Mouse (Mus musculus) myocyte (in vitro differentiated cells): ENCODE data around the gene Aox2.

ENCODE experiments used
- E2F4 ChIP-seq: IDR thresholded peaks from one replicate; pipeline ENCODE4 v1.6.1; 2011; ENCODE audit warnings: mild to moderate bottlenecking, control low read depth, moderate library complexity; ENCODE audit not compliant: insufficient read depth
- MAX ChIP-seq: IDR thresholded peaks from one replicate; pipeline ENCODE4 v1.6.1; 2011; ENCODE audit warnings: low read depth, mild to moderate bottlenecking, control low read depth
- MYOD1 ChIP-seq, 3 experiments: IDR thresholded peaks; one replicate each; pipeline ENCODE4 v1.6.1; 2011; ENCODE audit warnings: control low read depth in 2 of 3, low read depth in 2 of 3, mild to moderate bottlenecking in 2 of 3, moderate library complexity in 1 of 3; ENCODE audit not compliant: insufficient read length in 2 of 3, control insufficient read depth in 1 of 3
- MYOG ChIP-seq, 3 experiments: IDR thresholded peaks; one replicate each; pipeline ENCODE4 v1.6.1; 2011; ENCODE audit warnings: control low read depth in 2 of 3, low read depth in 2 of 3, mild to moderate bottlenecking in 2 of 3; ENCODE audit not compliant: insufficient read length in 2 of 3, control insufficient read depth in 1 of 3, insufficient read depth in 1 of 3
- POLR2A ChIP-seq: IDR thresholded peaks from one replicate; pipeline ENCODE4 v1.6.1; 2011; ENCODE audit warnings: low read depth, mild to moderate bottlenecking, control low read depth, moderate library complexity; ENCODE audit not compliant: insufficient read length
- POLR2AphosphoS2 ChIP-seq: IDR thresholded peaks from one replicate; pipeline ENCODE4 v1.6.1; 2011; ENCODE audit warnings: low read depth, control low read depth; ENCODE audit not compliant: insufficient read length
- REST ChIP-seq: IDR thresholded peaks from one replicate; pipeline ENCODE4 v1.6.1; 2011; ENCODE audit warnings: mild to moderate bottlenecking, control low read depth, moderate library complexity; ENCODE audit not compliant: insufficient read depth, insufficient read length
- SRF ChIP-seq: IDR thresholded peaks from one replicate; pipeline ENCODE4 v1.6.1; 2011; ENCODE audit warnings: low read depth; ENCODE audit not compliant: control insufficient read depth, insufficient read length
- TCF12 ChIP-seq: IDR thresholded peaks from one replicate; pipeline ENCODE4 v1.6.1; 2011; ENCODE audit warnings: mild to moderate bottlenecking, control low read depth; ENCODE audit not compliant: poor library complexity, insufficient read depth, severe bottlenecking
- USF1 ChIP-seq: IDR thresholded peaks from one replicate; pipeline ENCODE4 v1.6.1; 2011; ENCODE audit warnings: low read depth, mild to moderate bottlenecking, control low read depth, moderate library complexity

DNA sequence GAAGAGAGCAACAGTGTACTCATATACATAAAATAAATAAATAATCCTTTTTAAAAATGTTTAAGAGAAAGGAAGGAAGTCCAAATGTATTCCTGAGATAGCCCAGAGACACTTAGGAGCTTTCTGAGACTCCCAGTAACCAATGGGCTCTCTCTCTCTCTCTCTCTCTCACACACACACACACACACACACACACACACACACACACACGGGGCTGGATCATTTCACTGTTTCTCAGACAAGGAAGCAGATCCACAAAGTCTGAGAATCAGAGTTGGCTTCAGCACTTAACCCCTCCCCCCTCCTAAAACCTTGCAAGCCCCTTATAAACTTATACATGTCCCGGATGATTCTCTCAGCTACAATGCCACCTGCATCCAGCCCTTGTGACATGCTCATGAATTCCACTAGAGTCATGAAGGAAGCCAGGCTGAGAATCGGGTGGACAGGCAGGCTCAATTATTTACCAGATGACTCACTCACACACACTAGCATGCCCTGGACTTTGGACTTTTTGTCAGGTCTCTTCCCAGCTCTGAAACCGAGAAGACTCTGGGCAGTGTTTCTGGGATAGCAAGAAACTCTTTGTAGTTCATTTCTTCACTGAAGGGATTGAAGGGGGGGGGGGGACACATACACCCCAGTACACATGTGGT is 75.2 kb downstream of the Aox2 start:
- TF ChIP-seq MYOD1 (IDR thresholded peaks at IDR 0.05; ENCODE audit: control insufficient read depth in 1 of 3, insufficient read length in 2 of 3, low read depth in 2 of 3) (no peak), POLR2A (no peak), MAX (no peak), E2F4 (no peak), MYOG (IDR thresholded peaks at IDR 0.05; ENCODE audit: control insufficient read depth in 1 of 3, insufficient read depth in 1 of 3, insufficient read length in 2 of 3, low read depth in 2 of 3) (no peak), TCF12 (no peak), POLR2AphosphoS2 (no peak), USF1 (no peak), REST (no peak), SRF (no peak)
